Mouse (Mus musculus) kidney, embryonic 16.5 days (tissue): ENCODE results near the gene Spsb1. TPM values are rescaled to one million over a fixed set of nuclear protein-coding genes. Genes with fewer than 3 reads are reported as not detected.

Source experiments
- ATAC-seq: fragments of 200-750 bp; cut with Nextera tagmentation; 2 replicates; pipeline ENCODE4 v1.8.0; 2017; ENCODE audit warnings: moderate TSS enrichment; ENCODE audit not compliant: low FRiP score, low TSS enrichment
- H3K27ac ChIP-seq: fragments of 300-500 bp; sonication (generic); 2 replicates; pipeline ENCODE4 v1.5.1; 2014; ENCODE audit warnings: low read length
- H3K27me3 ChIP-seq: fragments of 300-500 bp; sonication (generic); 2 replicates; pipeline ENCODE4 v1.6.1; 2014; ENCODE audit warnings: low read length, control low read depth, mixed read lengths; ENCODE audit not compliant: insufficient read depth
- H3K36me3 ChIP-seq: fragments of 300-500 bp; sonication (generic); 2 replicates; pipeline ENCODE4 v1.6.1; 2014; ENCODE audit warnings: low read length, control low read depth, mixed read lengths; ENCODE audit not compliant: insufficient read depth
- H3K4me1 ChIP-seq: fragments of 300-500 bp; sonication (generic); 2 replicates; pipeline ENCODE4 v1.6.1; 2014; ENCODE audit warnings: low read length, control low read depth, mixed read lengths; ENCODE audit not compliant: insufficient read depth
- H3K4me2 ChIP-seq: fragments of 300-500 bp; sonication (generic); replicated peaks from 2 replicates; pipeline ENCODE4 v1.6.1; 2014; ENCODE audit warnings: low read depth, low read length
- H3K4me3 ChIP-seq: fragments of 300-500 bp; sonication (generic); 2 replicates; pipeline ENCODE4 v1.5.1; 2014; ENCODE audit warnings: mild to moderate bottlenecking, low read length
- H3K9ac ChIP-seq: fragments of 300-500 bp; sonication (generic); replicated peaks from 2 replicates; pipeline ENCODE4 v1.6.1; 2014; ENCODE audit warnings: low read length
- H3K9me3 ChIP-seq: fragments of 300-500 bp; sonication (generic); 2 replicates; pipeline ENCODE4 v1.6.1; 2016; ENCODE audit warnings: low read length, control low read depth
- WGBS: fragments of 180-500 bp; shearing (Covaris S2); extraction: QIAGEN DNeasy Blood & Tissue Kit; methylation state at CpG from one replicate; pipeline ENCODE4 v1.1.7; 2014; 5-methylcytosine and 5-hydroxymethylcytosine counted together
- polyA plus RNA-seq: library from polyadenylated mRNA; unstranded; fragments of >200 nt; fragmentation: Nextera tagmentation; extraction: Ambion mirVana; gene quantifications from 2 replicates; pipeline ENCODE4 v1.2.1, GENCODE M21; 2015

Gene Spsb1
- polyA plus RNA-seq, 1 experiment from 2014 or later = 10.9 TPM

DNA sequence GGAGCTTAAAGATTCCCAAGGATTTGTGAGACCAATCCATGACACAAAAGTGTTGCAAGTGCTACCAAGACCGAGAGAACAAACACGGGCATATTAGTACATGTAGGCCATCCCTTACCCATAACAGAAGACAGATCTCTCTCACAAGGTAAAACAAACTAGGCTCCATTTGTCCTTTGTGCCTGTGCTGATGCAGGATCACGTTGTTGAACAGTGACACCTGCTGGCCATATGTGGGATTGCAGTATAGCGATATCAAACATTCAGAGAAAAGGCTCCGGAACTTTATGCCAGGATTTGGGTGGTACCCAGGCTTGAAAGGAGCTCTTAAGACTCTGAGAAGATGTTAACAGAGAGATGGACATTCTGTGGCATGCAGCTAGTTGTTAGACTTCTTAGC, 3.7 kb upstream of the Spsb1 start:
- H3K4me3 ChIP-seq = no peak overlapping the region
- no peak overlapping the region for H3K4me2 ChIP-seq
- peaks cover 10% of the 10 kb centered on the region; the same call in 1 of the 2 replicates for H3K27me3 ChIP-seq
- H3K27ac ChIP-seq = no peak overlapping the region
- H3K9me3 ChIP-seq = 0 out of 2 replicates have a peak, but pooled peaks cover 3% of the 10 kb centered on the region
- H3K9ac ChIP-seq = no peak overlapping the region
- H3K4me1 ChIP-seq = peaks cover 15% of the 10 kb centered on the region
- H3K36me3 ChIP-seq = no peaks in the 10 kb centered on the region
- no peak for ATAC-seq
- 2% methylated on average over 5 of the region's 5 CpGs for WGBS

DNA sequence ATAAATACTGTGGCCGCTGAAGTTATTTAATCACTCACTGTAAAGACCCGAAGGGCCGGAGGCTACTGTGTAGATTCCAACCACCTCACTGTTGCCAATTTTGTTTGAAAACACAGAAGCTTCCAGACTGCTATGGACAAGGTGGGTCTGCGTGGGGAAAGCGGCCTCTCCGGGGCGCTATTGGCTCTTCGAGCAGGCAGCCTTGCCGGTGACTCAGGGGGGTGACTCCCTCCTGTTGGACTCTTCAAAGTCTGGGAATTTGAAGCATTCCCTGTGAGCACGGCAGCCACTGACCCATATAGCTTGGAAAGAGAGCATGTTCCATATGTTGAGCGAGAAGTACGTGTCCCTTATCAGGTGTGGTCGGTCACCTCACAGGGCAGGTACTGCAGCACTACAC, 1.2 kb upstream of the Spsb1 start:
- Histone ChIP-seq H3K27me3 (peaks cover 19% of the 10 kb centered on the region), H3K4me2 (peak overlapping the region; percentile 98; the same call in 1 of the 2 replicates), H3K36me3 (no peaks in the 10 kb centered on the region), H3K9ac (no peak overlapping the region), H3K4me3 (no peak overlapping the region), H3K9me3 (no peaks in the 10 kb centered on the region), H3K27ac (no peak overlapping the region), H3K4me1 (peaks cover 17% of the 10 kb centered on the region)
- WGBS = 30% methylated on average over 13 of the region's 13 CpGs
- ATAC-seq = no peak

DNA sequence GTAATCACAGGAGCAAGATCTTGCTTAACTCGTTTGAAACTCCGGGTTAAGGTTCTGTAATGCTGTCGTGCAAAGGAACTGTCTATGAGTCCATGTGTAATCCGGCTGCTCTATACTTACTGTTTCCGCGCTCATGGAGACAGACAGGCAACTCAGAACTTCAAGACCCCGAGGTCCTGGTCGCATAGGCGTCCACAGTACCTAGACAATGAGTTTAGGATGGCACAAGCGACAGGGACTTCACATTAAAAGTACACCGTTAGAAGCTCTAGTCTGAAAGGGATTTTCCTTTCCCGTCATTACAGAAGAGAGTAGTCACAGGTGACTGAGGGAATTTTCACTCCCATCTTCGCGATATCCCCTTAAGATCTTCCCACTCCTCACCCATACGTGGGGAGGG, 788 bp upstream of the Spsb1 start:
- Histone ChIP-seq H3K4me3 (peak overlapping the region; percentile 72), H3K27me3 (peaks cover 19% of the 10 kb centered on the region), H3K4me1 (peaks cover 17% of the 10 kb centered on the region), H3K4me2 (peak overlapping the region; percentile 98), H3K9me3 (no peaks in the 10 kb centered on the region), H3K27ac (no peak overlapping the region), H3K9ac (no peak overlapping the region), H3K36me3 (no peaks in the 10 kb centered on the region)
- 13% methylated on average over 15 of the region's 15 CpGs for WGBS
- ATAC-seq = no peak

DNA sequence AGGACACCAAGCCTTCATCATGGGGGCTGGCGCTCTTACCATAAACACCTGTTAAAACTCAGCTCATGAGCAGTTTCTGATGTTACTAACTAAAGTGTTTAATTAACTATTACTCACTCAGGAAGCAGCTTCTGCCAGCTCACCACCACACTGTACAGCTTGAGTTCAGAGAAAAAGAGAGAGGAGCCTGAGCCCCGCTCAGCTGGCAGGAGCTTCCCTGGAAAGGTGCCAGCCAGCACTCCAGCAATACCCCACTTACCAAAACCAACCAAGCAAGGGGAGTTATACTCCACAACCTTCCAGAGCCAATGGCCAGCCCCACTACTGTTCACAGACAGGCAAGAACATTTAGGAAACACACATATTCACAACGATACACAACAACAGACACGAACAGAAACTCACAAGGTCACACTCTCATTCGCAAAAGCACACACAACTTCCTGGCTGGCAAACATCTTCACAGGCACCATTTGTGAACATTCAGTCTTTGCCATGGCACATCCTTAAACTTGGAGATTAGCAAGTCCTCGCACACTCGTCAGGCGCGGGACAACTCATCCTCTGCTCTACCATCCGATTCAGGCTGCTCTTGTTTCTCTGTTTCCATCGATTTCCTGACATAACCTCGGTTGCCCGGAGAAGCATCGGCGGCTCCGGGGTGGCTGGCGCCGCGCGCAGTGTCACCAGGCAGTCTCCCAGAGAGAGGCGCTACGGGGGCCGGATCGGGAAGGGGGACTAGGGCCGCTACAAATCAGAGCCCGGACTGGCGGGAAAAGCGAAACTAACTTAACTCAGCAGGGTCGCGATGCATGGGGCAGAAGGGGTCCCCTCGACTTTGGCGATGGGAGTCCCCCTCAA, 992 bp downstream of the Spsb1 start:
- Histone ChIP-seq H3K4me3 (peak overlapping the region; percentile 72), H3K4me1 (peaks cover 32% of the 10 kb centered on the region), H3K4me2 (peak overlapping the region; percentile 98), H3K9me3 (no peaks in the 10 kb centered on the region), H3K27me3 (peaks cover 19% of the 10 kb centered on the region), H3K9ac (peak overlapping the region; percentile 80), H3K36me3 (no peaks in the 10 kb centered on the region), H3K27ac (no peak overlapping the region)
- 5% methylated on average over 30 of the region's 32 CpGs for WGBS
- ATAC-seq = no peak

DNA sequence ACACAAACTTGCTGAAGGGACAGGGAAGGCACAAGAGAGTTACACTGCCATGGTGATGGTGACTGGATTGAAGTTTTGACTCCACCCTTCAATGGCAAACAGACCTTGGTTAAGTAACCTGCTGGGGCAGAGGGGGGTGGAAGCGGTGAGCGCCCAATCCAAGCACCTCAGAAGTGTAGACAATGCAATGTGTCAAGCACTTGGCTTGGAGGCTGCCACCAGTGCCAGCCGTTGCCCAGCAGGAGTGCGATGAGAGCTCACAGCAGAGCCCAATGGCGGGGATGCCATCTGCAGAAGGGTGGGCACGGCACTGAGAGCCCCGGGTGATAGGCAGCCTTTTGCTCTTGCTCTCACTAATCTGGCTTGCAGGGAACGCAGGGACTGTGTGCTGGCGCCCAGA, 2.6 kb downstream of the Spsb1 start:
- Histone ChIP-seq H3K4me1 (peaks cover 34% of the 10 kb centered on the region), H3K27ac (no peak overlapping the region), H3K36me3 (no peaks in the 10 kb centered on the region), H3K4me3 (no peak overlapping the region), H3K27me3 (peaks cover 19% of the 10 kb centered on the region), H3K9me3 (no peaks in the 10 kb centered on the region), H3K4me2 (no peak overlapping the region), H3K9ac (no peak overlapping the region)
- no peak for ATAC-seq
- 91% methylated on average over 9 of the region's 9 CpGs for WGBS

DNA sequence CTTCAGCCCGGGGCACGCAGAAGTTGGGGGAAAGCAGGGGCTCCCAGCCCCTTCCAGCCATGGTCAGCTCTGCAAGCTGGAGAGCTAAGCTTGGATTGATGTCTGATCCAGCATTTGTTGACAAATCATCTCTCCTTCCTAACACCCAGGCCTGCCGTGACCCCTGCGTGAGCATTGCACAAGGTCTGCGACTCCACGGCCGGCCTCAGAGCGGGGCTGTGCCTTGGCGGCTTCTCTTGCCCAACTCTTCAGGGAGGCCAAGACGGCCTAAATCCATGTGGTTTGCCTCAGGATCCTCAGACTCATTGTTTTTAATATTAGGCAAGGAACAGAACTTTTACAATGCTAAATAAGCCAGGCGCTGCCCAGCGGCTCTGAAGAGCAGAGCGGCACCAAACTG, 3.6 kb downstream of the Spsb1 start:
- Histone ChIP-seq H3K4me1 (peaks cover 40% of the 10 kb centered on the region), H3K36me3 (no peaks in the 10 kb centered on the region), H3K4me3 (no peak overlapping the region), H3K9me3 (no peaks in the 10 kb centered on the region), H3K9ac (no peak overlapping the region), H3K27me3 (peaks cover 14% of the 10 kb centered on the region), H3K4me2 (no peak overlapping the region), H3K27ac (no peak overlapping the region)
- WGBS = 82% methylated on average over 13 of the region's 13 CpGs
- ATAC-seq = no peak

DNA sequence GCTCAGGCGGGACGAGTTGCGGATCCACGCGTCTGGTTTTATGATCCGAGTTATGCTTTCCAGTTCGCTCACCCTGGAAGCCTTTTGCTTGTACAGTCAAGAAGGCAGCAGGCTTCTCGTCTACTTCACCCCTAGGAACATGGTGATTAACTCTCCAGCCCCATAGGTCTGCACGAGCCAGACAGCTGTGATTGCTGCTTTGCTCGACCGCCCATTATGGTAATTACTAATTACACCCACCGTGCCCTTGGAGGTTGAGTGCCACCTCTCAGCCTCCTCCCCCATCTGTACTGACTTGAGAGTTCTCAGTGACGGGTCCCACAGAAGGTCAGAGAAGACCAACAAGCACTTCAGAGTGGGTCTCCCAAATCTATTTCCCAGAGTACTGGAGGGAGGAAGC, 5.2 kb downstream of the Spsb1 start:
- Histone ChIP-seq H3K4me3 (no peak overlapping the region), H3K36me3 (no peaks in the 10 kb centered on the region), H3K4me1 (peaks cover 44% of the 10 kb centered on the region), H3K4me2 (0 out of 2 replicates have a peak overlapping the region, but pooled peaks have one; percentile 17), H3K9me3 (no peaks in the 10 kb centered on the region), H3K27me3 (peaks cover 11% of the 10 kb centered on the region), H3K27ac (peak overlapping the region; percentile 11; the same call in 1 of the 2 replicates), H3K9ac (no peak overlapping the region)
- ATAC-seq = peak; percentile 44
- 29% methylated on average over 13 of the region's 13 CpGs for WGBS

DNA sequence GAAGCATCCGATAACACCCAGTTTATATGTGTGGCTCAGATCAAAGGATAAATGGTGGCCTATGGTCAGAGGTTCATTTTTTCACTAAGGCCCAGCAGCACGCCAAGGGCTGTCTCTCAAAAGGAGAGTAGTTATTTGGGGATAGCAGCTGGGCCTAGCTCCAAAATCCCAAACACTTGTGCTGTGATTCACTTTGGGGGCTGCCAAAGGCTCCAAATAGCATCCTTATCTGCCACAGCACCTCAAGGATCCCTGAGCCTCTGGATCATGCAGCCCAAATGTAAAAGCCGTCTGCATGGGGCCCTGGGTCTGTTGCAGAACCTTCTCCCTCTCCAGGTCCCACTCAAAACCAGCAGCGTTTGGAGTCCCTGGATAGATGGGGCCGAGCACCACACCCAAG, 6.7 kb downstream of the Spsb1 start:
- Histone ChIP-seq H3K9me3 (no peaks in the 10 kb centered on the region), H3K9ac (no peak overlapping the region), H3K36me3 (no peaks in the 10 kb centered on the region), H3K27me3 (peaks cover 11% of the 10 kb centered on the region), H3K27ac (no peak overlapping the region), H3K4me2 (no peak overlapping the region), H3K4me1 (peaks cover 53% of the 10 kb centered on the region), H3K4me3 (no peak overlapping the region)
- ATAC-seq = no peak
- WGBS = 84% methylated on average over 5 of the region's 5 CpGs

DNA sequence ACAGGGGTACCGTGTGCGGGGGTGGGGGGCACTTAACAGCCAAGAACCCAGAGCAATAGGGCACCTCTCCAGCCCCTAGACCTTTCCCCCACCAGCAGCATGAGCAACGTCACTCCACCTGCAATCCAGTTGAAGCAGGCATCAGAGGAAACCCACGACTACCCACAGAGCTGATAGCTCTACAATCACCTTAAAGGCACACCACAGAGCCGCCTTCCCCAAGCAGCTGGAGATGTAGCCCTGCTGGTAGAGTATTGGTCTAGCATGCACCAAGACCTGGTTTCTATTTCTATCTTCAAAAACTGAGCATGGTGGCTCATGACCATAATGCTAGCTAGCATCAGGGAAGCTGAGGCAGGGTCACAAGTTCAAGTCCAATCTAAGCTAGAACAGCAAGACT, 7.4 kb downstream of the Spsb1 start:
- Histone ChIP-seq H3K27ac (no peak overlapping the region), H3K36me3 (no peaks in the 10 kb centered on the region), H3K9ac (no peak overlapping the region), H3K4me1 (peaks cover 59% of the 10 kb centered on the region), H3K9me3 (no peaks in the 10 kb centered on the region), H3K4me2 (no peak overlapping the region), H3K27me3 (peaks cover 4% of the 10 kb centered on the region; the same call in 1 of the 2 replicates), H3K4me3 (no peak overlapping the region)
- ATAC-seq = no peak
- WGBS = 86% methylated on average over 5 of the region's 5 CpGs

DNA sequence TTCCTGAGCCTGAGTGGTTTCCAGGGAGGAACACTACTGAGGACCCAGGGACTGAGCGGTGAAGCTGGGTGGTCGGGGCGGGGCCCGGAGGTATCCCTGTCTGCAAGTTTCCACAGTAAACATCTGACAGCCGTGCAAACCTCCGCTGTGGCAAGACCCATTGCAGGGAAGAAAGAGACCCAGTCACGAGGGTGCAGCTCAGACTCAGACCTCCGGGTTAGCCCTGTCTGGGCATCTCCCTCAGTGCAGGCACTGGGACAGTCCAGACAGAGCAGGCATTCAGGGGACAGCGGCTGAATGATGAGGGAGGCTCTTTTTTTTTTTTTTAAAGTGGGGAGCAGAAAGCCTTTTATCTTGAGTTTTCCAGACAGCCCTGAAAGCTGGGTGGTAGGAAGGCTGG, 9.6 kb downstream of the Spsb1 start:
- H3K4me1 ChIP-seq = peaks cover 61% of the 10 kb centered on the region
- no peak overlapping the region for H3K4me3 ChIP-seq
- H3K9me3 ChIP-seq = no peaks in the 10 kb centered on the region
- no peaks in the 10 kb centered on the region for H3K36me3 ChIP-seq
- peaks cover 2% of the 10 kb centered on the region; the same call in 1 of the 2 replicates for H3K27me3 ChIP-seq
- no peak overlapping the region for H3K9ac ChIP-seq
- WGBS = 61% methylated on average over 9 of the region's 9 CpGs
- no peak overlapping the region for H3K27ac ChIP-seq
- no peak overlapping the region for H3K4me2 ChIP-seq
- no peak for ATAC-seq
